Mouse (Mus musculus) stomach, postnatal 0 days (tissue): ENCODE measurements around the gene Txndc9.

ENCODE experiments used
- CTCF ChIP-seq: IDR thresholded peaks from 2 replicates; pipeline ENCODE4 v1.5.1; 2016; ENCODE audit warnings: antibody characterized with exemption, low read depth, mild to moderate bottlenecking, moderate library complexity
- EP300 ChIP-seq: optimal IDR thresholded peaks from 2 replicates; pipeline ENCODE3; 2016; ENCODE audit warnings: antibody characterized with exemption

- TF ChIP-seq CTCF = no peak
- TF ChIP-seq EP300 = no peak
Measured at GRCm38 (mm10) chr1:37948906-37949305, 48.8 kb downstream of the Txndc9 start.
